Comparison of ENCODE assay signal across 16 mouse cellular contexts in genomic region chr11:22830179-22830611, GRCm38 (mm10). TPM values are rescaled to one million over a fixed set of nuclear protein-coding genes. Genes with fewer than 3 reads are reported as not detected.
DNase-seq lines count a peak whose midpoint lies in the region; ATAC-seq and TF ChIP-seq lines count a peak whose summit lies in the region.
"Had no signal": no experiment of that assay in that cellular context is flagged by ENCODE, and none has a peak within 500 bp of the region (broad histone marks: within the 10 kb centered on the region; RNA-seq: fewer than 3 reads in every experiment).

No protein-coding gene starts in this region.

- TF ChIP-seq EP300 in ES-Bruce4 (IDR thresholded peaks at IDR 0.05; ENCODE audit: insufficient read depth, low read depth, low read length) = peak; percentile 96

- TF ChIP-seq CTCF in left cerebral cortex, adult 2 months (IDR thresholded peaks at IDR 0.05) = no peak
- no peak for TF ChIP-seq CTCF in ES-Bruce4 (IDR thresholded peaks at IDR 0.05; ENCODE audit: low read depth, low read length)

- H3K36me3 ChIP-seq in forebrain, embryonic 14.5 days (ENCODE audit: control insufficient read depth, insufficient read depth, low read length) = no peaks in the 10 kb centered on the region
- no peaks in the 10 kb centered on the region for H3K36me3 ChIP-seq in forebrain, embryonic 13.5 days (ENCODE audit: poor library complexity, severe bottlenecking)
- peaks cover 9% of the 10 kb centered on the region for H3K36me3 ChIP-seq in ES-Bruce4 (ENCODE audit: control insufficient read depth, insufficient read depth, low read length, poor library complexity, severe bottlenecking)
- peaks cover 9% of the 10 kb centered on the region; the same call in 1 of the 2 replicates for H3K36me3 ChIP-seq in intestine, embryonic 16.5 days (ENCODE audit: control insufficient read depth, insufficient read depth, low read length)
- H3K36me3 ChIP-seq: neural tube, embryonic 13.5 days had no signal

- WGBS in forebrain, embryonic 14.5 days = 41% methylated on average over 5 of the region's 5 CpGs
- 46% methylated on average over 5 of the region's 5 CpGs for WGBS in forebrain, embryonic 13.5 days
- 54% methylated on average over 5 of the region's 5 CpGs for WGBS in intestine, embryonic 16.5 days

- no peak overlapping the region for H3K9ac ChIP-seq in forebrain, embryonic 14.5 days (ENCODE audit: low read length)
- H3K9ac ChIP-seq in forebrain, embryonic 13.5 days = no peak overlapping the region
- H3K9ac ChIP-seq in ES-Bruce4 (ENCODE audit: low read depth, poor library complexity, severe bottlenecking) = peak overlapping the region; percentile 0; the same call in 1 of the 2 replicates
- no peak overlapping the region for H3K9ac ChIP-seq in intestine, embryonic 16.5 days (ENCODE audit: low read depth, low read length)
- H3K9ac ChIP-seq: forebrain, postnatal 0 days; neural tube, embryonic 13.5 days had no signal

- H3K4me2 ChIP-seq in forebrain, embryonic 14.5 days (ENCODE audit: low read length) = no peak overlapping the region
- no peak overlapping the region for H3K4me2 ChIP-seq in forebrain, embryonic 13.5 days
- no peak overlapping the region for H3K4me2 ChIP-seq in intestine, embryonic 16.5 days (ENCODE audit: low read depth, low read length)
- H3K4me2 ChIP-seq: heart, embryonic 13.5 days; neural tube, embryonic 13.5 days had no signal

- intact Hi-C loops in left cerebral cortex, adult 2 months (cut with DNase I) = loop anchor here (2.0 kb wide), 1 partner anchor 29 kb away; no protein-coding TSS in a partner anchor

- H3K4me1 ChIP-seq in forebrain, embryonic 14.5 days (ENCODE audit: control insufficient read depth, insufficient read depth, low read length) = no peaks in the 10 kb centered on the region
- no peaks in the 10 kb centered on the region for H3K4me1 ChIP-seq in forebrain, embryonic 13.5 days
- H3K4me1 ChIP-seq in ES-Bruce4 (ENCODE audit: control insufficient read depth, insufficient read depth, low read length) = peaks cover 4% of the 10 kb centered on the region
- H3K4me1 ChIP-seq in intestine, embryonic 16.5 days (ENCODE audit: control insufficient read depth, insufficient read depth, low read length) = peaks cover 8% of the 10 kb centered on the region; the same call in 1 of the 2 replicates

- H3K4me3 ChIP-seq in forebrain, embryonic 14.5 days (ENCODE audit: low read depth, low read length) = no peak overlapping the region
- H3K4me3 ChIP-seq in forebrain, embryonic 13.5 days = no peak overlapping the region
- no peak overlapping the region for H3K4me3 ChIP-seq in left cerebral cortex, adult 2 months
- H3K4me3 ChIP-seq in ES-Bruce4 (ENCODE audit: low read depth, low read length) = no peak overlapping the region
- no peak overlapping the region for H3K4me3 ChIP-seq in intestine, embryonic 16.5 days (ENCODE audit: low read length)
- H3K4me3 ChIP-seq: heart, embryonic 13.5 days; megakaryocyte, embryonic 14.5 days; neural tube, embryonic 13.5 days had no signal

- no peaks in the 10 kb centered on the region for H3K27me3 ChIP-seq in forebrain, embryonic 14.5 days (replicated peaks; ENCODE audit: control insufficient read depth, insufficient read depth, low read length)
- H3K27me3 ChIP-seq in forebrain, embryonic 13.5 days = no peaks in the 10 kb centered on the region
- H3K27me3 ChIP-seq in ES-Bruce4 (ENCODE audit: control insufficient read depth, insufficient read depth, low read length, poor library complexity, severe bottlenecking) = no peaks in the 10 kb centered on the region
- no peaks in the 10 kb centered on the region for H3K27me3 ChIP-seq in intestine, embryonic 16.5 days (replicated peaks; ENCODE audit: control insufficient read depth, insufficient read depth, low read length)
- H3K27me3 ChIP-seq: heart, embryonic 13.5 days; megakaryocyte, embryonic 14.5 days; neural tube, embryonic 13.5 days had no signal

- H3K27ac ChIP-seq in forebrain, embryonic 14.5 days (ENCODE audit: low read depth, low read length) = no peak overlapping the region
- H3K27ac ChIP-seq in forebrain, embryonic 13.5 days = no peak overlapping the region
- 0 out of 2 replicates have a peak overlapping the region, but pooled peaks have one; percentile 6 for H3K27ac ChIP-seq in left cerebral cortex, adult 2 months
- H3K27ac ChIP-seq in ES-Bruce4 (ENCODE audit: insufficient read depth, low read length) = peak overlapping the region; percentile 83
- peak overlapping the region; percentile 16; the same call in 1 of the 2 replicates for H3K27ac ChIP-seq in intestine, embryonic 16.5 days (ENCODE audit: low read length)
- H3K27ac ChIP-seq: neural tube, embryonic 13.5 days had no signal

- no peaks in the 10 kb centered on the region for H3K9me3 ChIP-seq in forebrain, embryonic 14.5 days (replicated peaks; ENCODE audit: control insufficient read depth, low read length)
- H3K9me3 ChIP-seq in forebrain, embryonic 13.5 days (replicated peaks) = no peaks in the 10 kb centered on the region
- peaks cover 5% of the 10 kb centered on the region; the same call in 1 of the 2 replicates for H3K9me3 ChIP-seq in ES-Bruce4 (replicated peaks; ENCODE audit: control insufficient read depth, insufficient read depth, low read length, poor library complexity, severe bottlenecking)
- H3K9me3 ChIP-seq in intestine, embryonic 16.5 days (ENCODE audit: control insufficient read depth, low read length) = no peaks in the 10 kb centered on the region
- H3K9me3 ChIP-seq: heart, embryonic 13.5 days; megakaryocyte, embryonic 14.5 days; neural tube, embryonic 13.5 days had no signal

- no peak for TF ChIP-seq POLR2A in ES-Bruce4 (IDR thresholded peaks at IDR 0.05; ENCODE audit: insufficient read depth, low read length)

- DNase-seq in forebrain, embryonic 14.5 days (ENCODE audit: low spot score) = peak; percentile 5
- no peak for DNase-seq in left cerebral cortex, adult 2 months (ENCODE audit: extremely low spot score in 1 of 2, low spot score in 2 of 2)
- DNase-seq in left cerebral cortex, adult 18-20 months (ENCODE audit: low spot score in 2 of 2) = no peak
- DNase-seq in spleen, postnatal 4 days (ENCODE audit: low spot score in 2 of 2) = no peak
- DNase-seq: forebrain, postnatal 0 days; liver; right cerebral cortex, postnatal 25 days; thymus, postnatal 14 days had no signal

- no peak for ATAC-seq in forebrain, embryonic 14.5 days
- ATAC-seq in forebrain, embryonic 13.5 days = no peak
- ATAC-seq in intestine, embryonic 16.5 days = peak; percentile 68
- ATAC-seq in granulocyte monocyte progenitor cell, adult 5-6 weeks (replicated peaks; ENCODE audit: poor library complexity, severe bottlenecking) = no peak
- ATAC-seq: activated CD4-positive, CD25-positive, alpha-beta regulatory T cell, adult 4 months; forebrain, postnatal 0 days had no signal

RNA-seq across cellular contexts. Expression of gene B3gnt2, which starts 30.6 kb away (rescaled TPM):
- polyA plus RNA-seq in forebrain, embryonic 14.5 days (2014; fragmentation: Nextera tagmentation; extraction: Ambion mirVana) = 2.3 and 3.8 TPM in 2 replicates
- polyA plus RNA-seq in forebrain, embryonic 13.5 days (2015; fragmentation: Nextera tagmentation; extraction: Ambion mirVana) = 2.0 and 2.2 TPM in 2 replicates
- 10 to 100 TPM; 13.8 to 16.0 TPM for total RNA-seq in left cerebral cortex, adult 2 months (2021)
- 10 to 100 TPM; 13.5 to 19.3 TPM for total RNA-seq in left cerebral cortex, adult 18-20 months (2021)
- 3.5 and 16.7 TPM in 2 replicates for polyA plus RNA-seq in ES-Bruce4 (2011; ENCODE audit: insufficient read depth, insufficient read length, low read depth, missing spikeins)
- 11.8 and 11.9 TPM in 2 replicates for polyA plus RNA-seq in intestine, embryonic 16.5 days (2015; fragmentation: Nextera tagmentation; extraction: Ambion mirVana)
- 8.6 and 12.3 TPM in 2 replicates for total RNA-seq in granulocyte monocyte progenitor cell, adult 5-6 weeks (2014; fragmentation: Nextera tagmentation)
- 10.6 and 41.3 TPM in 2 replicates for total RNA-seq in granulocyte monocyte progenitor cell, adult 5-6 weeks (2017)

Comparison
In these comparisons a context has a peak if more than half of its experiments do, and no peak if none do; other contexts are left out.
1. H3K27ac ChIP-seq: peak in left cerebral cortex, adult 2 months (single experiment), ES-Bruce4 (single experiment) and intestine, embryonic 16.5 days (single experiment); none in forebrain, embryonic 14.5 days (single experiment) and forebrain, embryonic 13.5 days (single experiment).